Mouse (Mus musculus): ENCODE measurements at regions not wholly inside any gene's neighbourhood (a gene's known extent, or its start where the extent isn't known, plus 50 kb on each side); places are given as distances from the start of the nearest gene placed in this dataset.
A peak's percentile ranks its signal among the peaks of the same experiment; 100 is the strongest.

DNA sequence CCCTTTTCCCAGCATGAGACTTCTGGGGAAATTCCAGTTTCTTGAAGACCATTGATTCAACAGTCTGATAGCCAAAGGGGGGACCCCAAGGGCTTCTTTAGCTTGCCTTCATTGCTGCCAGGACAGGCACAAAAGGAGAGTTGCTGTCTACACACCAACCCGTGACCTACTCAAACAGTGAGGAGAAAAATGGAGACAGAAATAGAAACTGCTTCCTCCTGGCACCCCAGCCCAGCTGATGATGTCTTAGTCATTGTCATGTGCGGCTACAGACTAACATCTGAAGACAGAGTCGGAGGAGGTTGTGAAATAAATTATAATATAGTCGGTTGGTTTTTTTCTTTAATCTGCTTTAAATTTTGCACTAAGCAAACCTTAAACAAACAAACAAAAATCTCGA is 243.2 kb upstream of the Jmjd1c start:
- peak; percentile 81 for ATAC-seq (replicated peaks; ENCODE audit: poor library complexity)

GRCm38 (mm10) chr10:66853258-66853657 is 242.7 kb upstream of the Jmjd1c start:
- peak; percentile 80 for ATAC-seq (replicated peaks; ENCODE audit: poor library complexity)

- ATAC-seq (replicated peaks; ENCODE audit: poor library complexity), result no peak
Observed at GRCm38 (mm10) chr10:66854895-66855294, 241.0 kb upstream of the Jmjd1c start.

GRCm38 (mm10) chr10:66857330-66857729 is 238.6 kb upstream of the Jmjd1c start:
- ATAC-seq (replicated peaks; ENCODE audit: poor library complexity), result peak; percentile 21; the same call in 1 of the 2 replicates

GRCm38 (mm10) chr10:66861421-66861820 is 234.5 kb upstream of the Jmjd1c start:
- ATAC-seq (replicated peaks; ENCODE audit: poor library complexity), result no peak

GRCm38 (mm10) chr10:66864161-66864862 is 231.6 kb upstream of the Jmjd1c start:
- ATAC-seq (replicated peaks; ENCODE audit: poor library complexity), result peak; percentile 94

GRCm38 (mm10) chr10:66865010-66865582 is 230.8 kb upstream of the Jmjd1c start:
- ATAC-seq (replicated peaks; ENCODE audit: poor library complexity), result no peak

- ATAC-seq (replicated peaks; ENCODE audit: poor library complexity), result no peak
Observed at GRCm38 (mm10) chr10:66871133-66871664, 224.7 kb upstream of the Jmjd1c start.

DNA sequence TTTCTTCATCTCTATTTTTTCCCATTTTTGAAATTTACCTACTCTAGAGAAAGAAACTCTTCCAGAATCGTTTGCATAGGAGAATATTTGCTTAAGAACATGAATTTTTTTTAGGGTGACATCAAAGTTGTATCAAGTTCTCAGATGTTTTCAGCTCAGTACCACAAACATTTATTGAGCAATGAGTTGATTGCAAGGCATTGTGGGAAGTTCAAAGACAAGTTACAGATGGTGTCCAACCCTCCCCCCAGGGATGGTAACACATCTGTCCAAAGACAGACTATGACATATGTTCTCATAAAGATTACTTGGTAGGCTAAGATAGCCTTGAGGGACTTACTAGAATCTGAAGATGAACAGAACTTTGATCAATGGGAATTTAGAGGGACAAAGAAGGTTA is 224.3 kb upstream of the Jmjd1c start:
- no peak for ATAC-seq (replicated peaks; ENCODE audit: poor library complexity)

DNA sequence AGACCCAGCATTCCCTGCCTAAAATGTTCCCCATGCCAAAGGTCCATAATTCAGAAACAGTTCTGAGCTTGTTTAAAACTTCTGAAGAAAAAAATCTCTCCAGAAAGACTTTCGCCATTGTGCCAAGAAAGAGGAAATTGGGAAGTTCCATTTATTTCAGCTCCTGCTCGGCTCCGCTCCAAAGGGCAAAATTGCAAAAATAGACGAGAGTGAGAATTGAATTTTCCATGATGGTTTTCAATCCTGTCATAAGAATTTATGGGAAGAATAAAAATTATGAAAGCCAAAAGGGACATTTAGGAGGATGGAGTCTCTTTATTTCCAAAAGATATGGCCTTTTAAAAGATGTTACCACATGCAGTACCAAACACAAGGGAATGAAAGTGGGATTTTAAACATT is 222.5 kb upstream of the Jmjd1c start:
- no peak for ATAC-seq (replicated peaks; ENCODE audit: poor library complexity)

DNA sequence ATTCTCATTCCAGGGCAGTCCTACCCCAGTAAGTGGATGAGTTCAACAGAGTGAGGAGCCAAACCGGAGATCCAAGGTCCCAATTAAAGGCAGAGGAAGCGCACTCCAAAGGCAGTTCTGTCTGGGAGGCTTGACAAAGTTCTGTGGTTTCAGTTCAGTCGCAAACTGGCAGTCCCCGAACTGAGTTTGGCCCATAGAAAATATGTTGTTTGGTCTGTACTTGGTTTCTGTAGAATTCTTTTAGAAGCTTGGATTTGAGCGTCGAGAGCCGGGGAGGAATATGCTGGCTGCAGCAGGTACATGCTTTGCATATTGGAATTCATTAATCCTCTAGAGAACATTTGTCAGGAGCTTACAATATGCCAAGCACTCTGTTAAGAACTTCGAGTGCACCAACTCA is 216.9 kb upstream of the Jmjd1c start:
- no peak for ATAC-seq (replicated peaks; ENCODE audit: poor library complexity)

- ATAC-seq (replicated peaks; ENCODE audit: poor library complexity), result no peak
Observed at GRCm38 (mm10) chr10:66882825-66883224, 213.1 kb upstream of the Jmjd1c start.

DNA sequence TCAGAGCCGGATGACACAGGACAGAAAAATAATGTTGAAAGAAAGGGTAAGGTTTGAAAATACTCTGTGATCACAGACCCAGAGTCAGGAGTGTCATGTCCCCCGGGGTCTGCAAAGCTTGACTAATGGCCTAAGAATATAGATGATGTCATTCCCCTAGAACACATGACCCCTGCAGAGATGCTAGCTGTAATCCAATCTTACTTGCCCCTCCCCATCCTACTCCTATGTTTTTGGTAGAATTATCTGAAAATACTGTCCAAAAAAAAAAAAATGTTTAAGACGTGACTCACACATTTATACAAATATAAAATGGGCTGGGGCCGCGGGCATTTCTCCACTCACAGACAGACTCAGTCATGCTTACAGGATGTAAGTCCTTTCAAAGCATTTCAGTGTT is 210.3 kb upstream of the Jmjd1c start:
- no peak for ATAC-seq (replicated peaks; ENCODE audit: poor library complexity)

- ATAC-seq (replicated peaks; ENCODE audit: poor library complexity), result no peak
Observed at GRCm38 (mm10) chr10:66889786-66890555, 206.0 kb upstream of the Jmjd1c start.

GRCm38 (mm10) chr10:66891811-66892210 is 204.1 kb upstream of the Jmjd1c start:
- ATAC-seq (replicated peaks; ENCODE audit: poor library complexity), result no peak

GRCm38 (mm10) chr10:66893836-66894235 is 202.1 kb upstream of the Jmjd1c start:
- no peak for ATAC-seq (replicated peaks; ENCODE audit: poor library complexity)

GRCm38 (mm10) chr10:66896698-66897622 is 199.0 kb upstream of the Jmjd1c start:
- no peak for ATAC-seq (replicated peaks; ENCODE audit: poor library complexity)

DNA sequence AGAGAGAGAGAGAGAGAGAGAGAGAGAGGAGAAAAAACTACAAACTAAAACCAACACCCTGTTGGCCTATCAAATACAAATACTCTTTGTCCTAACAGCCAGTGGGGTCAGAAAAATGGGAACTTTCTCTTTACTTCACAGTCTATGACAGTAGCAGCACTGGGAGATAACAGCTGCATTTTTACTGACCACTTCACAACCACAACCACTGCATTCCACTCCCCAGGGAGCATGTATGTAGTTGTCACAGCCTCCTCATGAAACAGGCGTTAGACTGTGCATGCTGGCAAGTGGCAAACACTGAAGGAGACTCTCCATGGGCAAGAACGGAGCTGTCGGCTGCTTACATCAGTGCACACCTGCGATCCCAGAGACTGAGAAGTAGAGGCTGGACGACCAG is 196.2 kb upstream of the Jmjd1c start:
- no peak for ATAC-seq (replicated peaks; ENCODE audit: poor library complexity)

- ATAC-seq (replicated peaks; ENCODE audit: poor library complexity), result 0 out of 2 replicates have a peak, but pooled peaks have one; percentile 15
Observed at GRCm38 (mm10) chr10:66900781-66901180, 195.1 kb upstream of the Jmjd1c start.

- ATAC-seq (replicated peaks; ENCODE audit: poor library complexity), result no peak
Observed at GRCm38 (mm10) chr10:66901873-66902272, 194.1 kb upstream of the Jmjd1c start.
